Mouse (Mus musculus) stomach, postnatal 0 days (tissue): Measurements from ENCODE around the gene Akap13.

ENCODE experiments used
- CTCF ChIP-seq: IDR thresholded peaks from 2 replicates; pipeline ENCODE4 v1.5.1; 2016; ENCODE audit warnings: antibody characterized with exemption, low read depth, mild to moderate bottlenecking, moderate library complexity
- EP300 ChIP-seq: optimal IDR thresholded peaks from 2 replicates; pipeline ENCODE3; 2016; ENCODE audit warnings: antibody characterized with exemption

- no peak for TF ChIP-seq CTCF
- TF ChIP-seq EP300: no peak
Observed at GRCm38 (mm10) chr7:75700771-75701345, 245.5 kb downstream of the Akap13 start.
